ENCODE assay signal across 10 mouse cellular contexts in genomic region chr6:34230768-34231381, GRCm38 (mm10). TPM values are rescaled to one million over a fixed set of nuclear protein-coding genes. Genes with fewer than 3 reads are reported as not detected.
DNase-seq lines count a peak whose midpoint lies in the region; ATAC-seq and TF ChIP-seq lines count a peak whose summit lies in the region.
"Had no signal": no experiment of that assay in that cellular context is flagged by ENCODE, and none has a peak within 500 bp of the region (broad histone marks: within the 10 kb centered on the region; RNA-seq: fewer than 3 reads in every experiment).

No protein-coding gene starts in this region.

- TF ChIP-seq RAD21 in CH12.LX (IDR thresholded peaks at IDR 0.05; ENCODE audit: low read depth, low read length), result peak; percentile 95

- no peaks in the 10 kb centered on the region for H3K27me3 ChIP-seq in forebrain, embryonic 11.5 days (ENCODE audit: control insufficient read depth, insufficient read depth, low read length)
- H3K27me3 ChIP-seq in forebrain, embryonic 13.5 days, result no peaks in the 10 kb centered on the region
- H3K27me3 ChIP-seq in CH12.LX (replicated peaks), result no peaks in the 10 kb centered on the region
- H3K27me3 ChIP-seq in forebrain, postnatal 0 days (ENCODE audit: insufficient read depth, low read length), result no peaks in the 10 kb centered on the region
- no peaks in the 10 kb centered on the region for H3K27me3 ChIP-seq in liver, postnatal 0 days (ENCODE audit: insufficient read depth, low read length)
- H3K27me3 ChIP-seq: liver, embryonic 13.5 days; stomach, embryonic 15.5 days had no signal

- no peak for TF ChIP-seq EP300 in CH12.LX (IDR thresholded peaks at IDR 0.05; ENCODE audit: low read length)
- TF ChIP-seq EP300 in liver, postnatal 0 days (IDR thresholded peaks at IDR 0.05; ENCODE audit: low read depth), result no peak

- H3K4me2 ChIP-seq in forebrain, embryonic 11.5 days (ENCODE audit: low read depth, low read length, severe bottlenecking), result no peak overlapping the region
- no peak overlapping the region for H3K4me2 ChIP-seq in forebrain, embryonic 13.5 days
- no peak overlapping the region for H3K4me2 ChIP-seq in CH12.LX (ENCODE audit: insufficient read depth, low read depth, poor library complexity, severe bottlenecking)
- H3K4me2 ChIP-seq in forebrain, postnatal 0 days (ENCODE audit: low read depth), result no peak overlapping the region
- no peak overlapping the region for H3K4me2 ChIP-seq in liver, postnatal 0 days (ENCODE audit: low read depth, low read length)
- H3K4me2 ChIP-seq: liver, embryonic 13.5 days; stomach, embryonic 15.5 days had no signal

- in situ Hi-C loops in CH12.LX (cut with MboI; ENCODE audit: low pct_ligation_motif_present, low pct_unique_long_range_greater_than_20kb, low sequenced_read_pairs), result no loop called here

- ATAC-seq in forebrain, embryonic 11.5 days (replicated peaks; ENCODE audit: low FRiP score), result no peak
- no peak for ATAC-seq in forebrain, embryonic 13.5 days
- ATAC-seq in forebrain, postnatal 0 days, result peak; percentile 36; the same call in 1 of the 2 replicates
- ATAC-seq in liver, postnatal 0 days, result no peak

- peak; percentile 84 to 91 for TF ChIP-seq CTCF in CH12.LX (conservative IDR thresholded peaks at IDR 0.05 in 1 of 2, IDR thresholded peaks at IDR 0.05 in 1 of 2; ENCODE audit: low read depth in 2 of 2, low read length in 2 of 2)
- TF ChIP-seq CTCF in forebrain, postnatal 0 days (IDR thresholded peaks at IDR 0.05; ENCODE audit: low read depth), result peak; percentile 88
- peak; percentile 79 for TF ChIP-seq CTCF in liver, postnatal 0 days (IDR thresholded peaks at IDR 0.05; ENCODE audit: low read depth)

- dilution Hi-C loops in CH12.LX (cut with MboI; ENCODE audit: extremely low pct_ligation_motif_present, extremely low pct_unique_long_range_greater_than_20kb, low sequenced_read_pairs), result no loop called here

- no peaks in the 10 kb centered on the region for H3K36me3 ChIP-seq in forebrain, embryonic 11.5 days (ENCODE audit: control insufficient read depth, insufficient read depth, low read length)
- no peaks in the 10 kb centered on the region for H3K36me3 ChIP-seq in forebrain, embryonic 13.5 days (ENCODE audit: poor library complexity, severe bottlenecking)
- H3K36me3 ChIP-seq in CH12.LX (replicated peaks in 1 of 2; ENCODE audit: control insufficient read depth in 1 of 2, insufficient read depth in 1 of 2, low read length in 1 of 2), result no peaks in the 10 kb centered on the region
- no peaks in the 10 kb centered on the region for H3K36me3 ChIP-seq in forebrain, postnatal 0 days (ENCODE audit: insufficient read depth)
- no peaks in the 10 kb centered on the region for H3K36me3 ChIP-seq in liver, postnatal 0 days (replicated peaks; ENCODE audit: insufficient read depth, low read length)
- H3K36me3 ChIP-seq: liver, embryonic 13.5 days; stomach, embryonic 15.5 days had no signal

- no peaks in the 10 kb centered on the region for H3K79me2 ChIP-seq in CH12.LX (replicated peaks; ENCODE audit: control insufficient read depth, extremely low read depth, insufficient read depth, poor library complexity, severe bottlenecking)

- DNase-seq in forebrain, embryonic 11.5 days (ENCODE audit: low spot score), result peak; percentile 75
- peak; percentile 66 for DNase-seq in CH12.LX (ENCODE audit: extremely low read depth)
- peak; percentile 11 for DNase-seq in c-Kit-positive CD71-positive TER-119-negative erythroid progenitor cells, embryonic 14.5 days (ENCODE audit: low read depth)
- peak; percentile 85 for DNase-seq in forebrain, postnatal 0 days
- peak; percentile 77 for DNase-seq in kidney, postnatal 10 days
- peak; percentile 40 for DNase-seq in liver, postnatal 0 days
- peak; percentile 47 to 79 for DNase-seq in right cerebral cortex, postnatal 10 days (ENCODE audit: low spot score in 2 of 2)
- DNase-seq: liver, embryonic 13.5 days had no signal

- H3K4me1 ChIP-seq in forebrain, embryonic 11.5 days (replicated peaks; ENCODE audit: control insufficient read depth, insufficient read depth, low read length), result 0 out of 2 replicates have a peak, but pooled peaks cover 2% of the 10 kb centered on the region
- H3K4me1 ChIP-seq in forebrain, embryonic 13.5 days, result peaks cover 22% of the 10 kb centered on the region
- peaks cover 20 to 68% of the 10 kb centered on the region in 2 experiments; a peak in 3 of 4 replicates for H3K4me1 ChIP-seq in CH12.LX (ENCODE audit: control insufficient read depth in 1 of 2, insufficient read depth in 2 of 2)
- H3K4me1 ChIP-seq in forebrain, postnatal 0 days (ENCODE audit: insufficient read depth), result no peaks in the 10 kb centered on the region
- H3K4me1 ChIP-seq in liver, postnatal 0 days (ENCODE audit: insufficient read depth), result no peaks in the 10 kb centered on the region
- H3K4me1 ChIP-seq: stomach, embryonic 15.5 days had no signal

- WGBS in forebrain, embryonic 11.5 days, result 51% methylated on average over 13 of the region's 13 CpGs
- 33% methylated on average over 13 of the region's 13 CpGs for WGBS in forebrain, embryonic 13.5 days
- 22% methylated on average over 13 of the region's 13 CpGs for WGBS in forebrain, postnatal 0 days
- 39% methylated on average over 13 of the region's 13 CpGs for WGBS in liver, postnatal 0 days (ENCODE audit: insufficient replicate concordance)

- no peak overlapping the region for H3K4me3 ChIP-seq in forebrain, embryonic 11.5 days (ENCODE audit: low read depth, low read length)
- H3K4me3 ChIP-seq in forebrain, embryonic 13.5 days, result no peak overlapping the region
- H3K4me3 ChIP-seq in CH12.LX (replicated peaks in 1 of 3; ENCODE audit: low read depth in 2 of 3, low read length in 2 of 3, poor library complexity in 1 of 3), result no peak overlapping the region
- no peak overlapping the region for H3K4me3 ChIP-seq in forebrain, postnatal 0 days (ENCODE audit: low read depth, low read length)
- no peak overlapping the region for H3K4me3 ChIP-seq in liver, postnatal 0 days (ENCODE audit: low read depth, low read length)
- H3K4me3 ChIP-seq: liver, embryonic 13.5 days; stomach, embryonic 15.5 days had no signal

- H3K27ac ChIP-seq in forebrain, embryonic 11.5 days (ENCODE audit: low read depth, low read length), result no peak overlapping the region
- no peak overlapping the region for H3K27ac ChIP-seq in forebrain, embryonic 13.5 days
- H3K27ac ChIP-seq in CH12.LX (ENCODE audit: insufficient read depth, low read depth), result no peak overlapping the region
- no peak overlapping the region for H3K27ac ChIP-seq in forebrain, postnatal 0 days (ENCODE audit: low read depth, low read length)
- no peak overlapping the region for H3K27ac ChIP-seq in liver, postnatal 0 days (ENCODE audit: low read depth)
- H3K27ac ChIP-seq: liver, embryonic 13.5 days; stomach, embryonic 15.5 days had no signal

- no peaks in the 10 kb centered on the region for H3K9me3 ChIP-seq in forebrain, embryonic 11.5 days (ENCODE audit: control insufficient read depth, low read length)
- H3K9me3 ChIP-seq in forebrain, embryonic 13.5 days (replicated peaks), result no peaks in the 10 kb centered on the region
- H3K9me3 ChIP-seq in CH12.LX (replicated peaks; ENCODE audit: low read length), result no peaks in the 10 kb centered on the region
- H3K9me3 ChIP-seq in forebrain, postnatal 0 days (ENCODE audit: low read length), result no peaks in the 10 kb centered on the region
- H3K9me3 ChIP-seq in liver, postnatal 0 days (ENCODE audit: low read length), result no peaks in the 10 kb centered on the region
- H3K9me3 ChIP-seq: liver, embryonic 13.5 days; stomach, embryonic 15.5 days had no signal

- H3K9ac ChIP-seq in forebrain, embryonic 11.5 days (ENCODE audit: low read length), result no peak overlapping the region
- H3K9ac ChIP-seq in forebrain, embryonic 13.5 days, result no peak overlapping the region
- no peak overlapping the region for H3K9ac ChIP-seq in CH12.LX (ENCODE audit: insufficient read depth, low read depth)
- H3K9ac ChIP-seq in forebrain, postnatal 0 days, result no peak overlapping the region
- H3K9ac ChIP-seq in liver, postnatal 0 days (replicated peaks), result no peak overlapping the region
- H3K9ac ChIP-seq: liver, embryonic 13.5 days; stomach, embryonic 15.5 days had no signal

- no peak for TF ChIP-seq POLR2A in CH12.LX (IDR thresholded peaks at IDR 0.05; ENCODE audit: low read depth, low read length)

TF ChIP-seq in CH12.LX, 34 proteins besides CTCF, POLR2A, EP300 and RAD21:
- TF ChIP-seq IRF4 (IDR thresholded peaks at IDR 0.05; ENCODE audit: low read depth, low read length) (0 out of 2 replicates have a peak, but pooled peaks have one; percentile 19), ZNF384 (IDR thresholded peaks at IDR 0.05; ENCODE audit: low read depth, low read length) (peak; percentile 61; the same call in 1 of the 2 replicates), MXI1 (IDR thresholded peaks at IDR 0.05; ENCODE audit: low read depth, low read length) (no peak), SMC3 (IDR thresholded peaks at IDR 0.05; ENCODE audit: low read depth, low read length) (peak; percentile 88), MAZ (IDR thresholded peaks at IDR 0.05; ENCODE audit: low read depth, low read length) (no peak), ELF1 (IDR thresholded peaks at IDR 0.05; ENCODE audit: low read depth, low read length) (0 out of 2 replicates have a peak, but pooled peaks have one; percentile 29), PAX5 (IDR thresholded peaks at IDR 0.05; ENCODE audit: low read length) (no peak), MYC (IDR thresholded peaks at IDR 0.05; ENCODE audit: low read depth, low read length) (0 out of 2 replicates have a peak, but pooled peaks have one; percentile 31), ZC3H11A (IDR thresholded peaks at IDR 0.05; ENCODE audit: low read depth, low read length) (peak; percentile 57; the same call in 1 of the 2 replicates), POLR2AphosphoS2 (IDR thresholded peaks at IDR 0.05; ENCODE audit: low read depth, low read length) (no peak)
TF ChIP-seq in CH12.LX: peak in this region for 6.

RNA-seq across cellular contexts. Expression of gene Slc35b4, which starts 54.0 kb away (rescaled TPM):
- polyA plus RNA-seq in forebrain, embryonic 11.5 days (2014; fragmentation: Nextera tagmentation; extraction: Ambion mirVana), result 47.1 and 49.6 TPM in 2 replicates
- polyA plus RNA-seq in forebrain, embryonic 13.5 days (2015; fragmentation: Nextera tagmentation; extraction: Ambion mirVana), result 37.9 and 40.9 TPM in 2 replicates
- total RNA-seq in CH12.LX (2012; rRNA removed), result 14.9 and 16.9 TPM in 2 replicates
- 14.1 and 19.8 TPM in 2 replicates for total RNA-seq in CH12.LX (2014; rRNA removed)
- polyA plus RNA-seq in CH12.LX (2012; ENCODE audit: insufficient read length, low read depth), result 30.7 and 34.8 TPM in 2 replicates
- 24.0 and 26.2 TPM in 2 replicates for total RNA-seq in forebrain, postnatal 0 days (2014; rRNA removed)
- polyA plus RNA-seq in forebrain, postnatal 0 days (2015; fragmentation: Nextera tagmentation; extraction: Ambion mirVana), result 23.8 and 34.7 TPM in 2 replicates
- 13.4 and 15.6 TPM in 2 replicates for polyA plus RNA-seq in liver, postnatal 0 days (2015; fragmentation: Nextera tagmentation; extraction: Ambion mirVana)

Comparison
In these comparisons a context has a peak if more than half of its experiments do, and no peak if none do; other contexts are left out.
1. DNase-seq: peak in every context shown above with its lines; median percentile 85 in forebrain, postnatal 0 days; 77 in kidney, postnatal 10 days; 75 in forebrain, embryonic 11.5 days; 66 in CH12.LX; 63 in right cerebral cortex, postnatal 10 days; 40 in liver, postnatal 0 days; 11 in c-Kit-positive CD71-positive TER-119-negative erythroid progenitor cells, embryonic 14.5 days.